9 mouse cellular contexts compared by ENCODE assay signal in genomic region chr1:66552396-66552966, GRCm38 (mm10).
DNase-seq lines count a peak whose midpoint lies in the region; ATAC-seq and TF ChIP-seq lines count a peak whose summit lies in the region.
"Had no signal": no experiment of that assay in that cellular context is flagged by ENCODE, and none has a peak within 500 bp of the region (broad histone marks: within the 10 kb centered on the region; RNA-seq: fewer than 3 reads in every experiment).

No protein-coding gene starts in this region.

- H3K27me3 ChIP-seq in hindbrain, embryonic 12.5 days: no peaks in the 10 kb centered on the region
- H3K27me3 ChIP-seq in hindbrain, embryonic 11.5 days (ENCODE audit: control insufficient read depth, insufficient read depth, low read length): no peaks in the 10 kb centered on the region
- H3K27me3 ChIP-seq: heart, embryonic 15.5 days had no signal

- H3K4me1 ChIP-seq in hindbrain, embryonic 12.5 days: no peaks in the 10 kb centered on the region
- no peaks in the 10 kb centered on the region for H3K4me1 ChIP-seq in hindbrain, embryonic 11.5 days (replicated peaks; ENCODE audit: control insufficient read depth, insufficient read depth, low read length)
- H3K4me1 ChIP-seq: heart, embryonic 15.5 days had no signal

- H3K36me3 ChIP-seq in hindbrain, embryonic 12.5 days: no peaks in the 10 kb centered on the region
- H3K36me3 ChIP-seq in hindbrain, embryonic 11.5 days (ENCODE audit: control insufficient read depth, insufficient read depth, low read length): no peaks in the 10 kb centered on the region
- H3K36me3 ChIP-seq: heart, embryonic 15.5 days had no signal

- WGBS in hindbrain, embryonic 12.5 days: 67% methylated on average over 5 of the region's 5 CpGs
- 76% methylated on average over 5 of the region's 5 CpGs for WGBS in hindbrain, embryonic 11.5 days

- no peak overlapping the region for H3K9ac ChIP-seq in hindbrain, embryonic 12.5 days
- no peak overlapping the region for H3K9ac ChIP-seq in hindbrain, embryonic 11.5 days (ENCODE audit: low read depth, low read length)
- H3K9ac ChIP-seq: heart, embryonic 15.5 days; liver, postnatal 0 days had no signal

- peak overlapping the region; percentile 88 for H3K27ac ChIP-seq in layer of hippocampus, adult 2 months
- H3K27ac ChIP-seq in hindbrain, embryonic 12.5 days: no peak overlapping the region
- H3K27ac ChIP-seq in hindbrain, embryonic 11.5 days (ENCODE audit: low read depth, low read length): no peak overlapping the region
- H3K27ac ChIP-seq: heart, embryonic 15.5 days had no signal

- intact Hi-C loops in gastrocnemius, postnatal 36 days (cut with DNase I): no loop called here

- peak; percentile 55 for TF ChIP-seq CTCF in layer of hippocampus, adult 2 months (conservative IDR thresholded peaks at IDR 0.05)

- H3K4me3 ChIP-seq in layer of hippocampus, adult 2 months: no peak overlapping the region
- no peak overlapping the region for H3K4me3 ChIP-seq in hindbrain, embryonic 12.5 days
- H3K4me3 ChIP-seq in hindbrain, embryonic 11.5 days (ENCODE audit: low read depth, low read length): no peak overlapping the region
- H3K4me3 ChIP-seq: heart, embryonic 15.5 days had no signal

- no peak overlapping the region for H3K4me2 ChIP-seq in hindbrain, embryonic 12.5 days (replicated peaks)
- no peak overlapping the region for H3K4me2 ChIP-seq in hindbrain, embryonic 11.5 days (replicated peaks; ENCODE audit: low read depth, low read length)
- H3K4me2 ChIP-seq: heart, embryonic 15.5 days had no signal

- H3K9me3 ChIP-seq in hindbrain, embryonic 12.5 days (replicated peaks): no peaks in the 10 kb centered on the region
- no peaks in the 10 kb centered on the region for H3K9me3 ChIP-seq in hindbrain, embryonic 11.5 days (ENCODE audit: control insufficient read depth, low read length)
- H3K9me3 ChIP-seq: heart, embryonic 15.5 days had no signal

- ATAC-seq in hindbrain, embryonic 12.5 days (ENCODE audit: low FRiP score): no peak
- no peak for ATAC-seq in hindbrain, embryonic 11.5 days (ENCODE audit: low FRiP score)
- ATAC-seq: liver, postnatal 0 days had no signal

- peak; percentile 84 for DNase-seq in CD4-positive helper T cell, adult 2 months (ENCODE audit: low read depth, low spot score)
- DNase-seq in CD8-positive naive resting alpha-beta T cell, adult 2 months (ENCODE audit: low read depth in 2 of 2, low spot score in 2 of 2): peak; percentile 42 to 58
- DNase-seq in layer of hippocampus, adult 2 months (ENCODE audit: low spot score in 2 of 2): peak; percentile 70 to 85
- DNase-seq in mesoderm, embryonic 11.5 days (ENCODE audit: low read depth, low spot score): peak; percentile 3
- no peak for DNase-seq in gastrocnemius, postnatal 36 days
- no peak for DNase-seq in hindbrain, embryonic 11.5 days (ENCODE audit: low spot score)
- DNase-seq: liver, postnatal 0 days had no signal

Comparison
In these comparisons a context has a peak if more than half of its experiments do, and no peak if none do; other contexts are left out.
1. DNase-seq: peak in CD4-positive helper T cell, adult 2 months (single experiment), CD8-positive naive resting alpha-beta T cell, adult 2 months (2 of 2), layer of hippocampus, adult 2 months (2 of 2) and mesoderm, embryonic 11.5 days (single experiment); none in gastrocnemius, postnatal 36 days (0 of 2) and hindbrain, embryonic 11.5 days (single experiment).